Comparison of ENCODE assay signal across 7 mouse cellular contexts in genomic region chr2:148045937-148046798, GRCm38 (mm10). TPM values are rescaled to one million over a fixed set of nuclear protein-coding genes. Genes with fewer than 3 reads are reported as not detected.
DNase-seq lines count a peak whose midpoint lies in the region.

No protein-coding gene starts in this region.

- peak overlapping the region; percentile 40 for H3K4me3 ChIP-seq in forebrain, embryonic 10.5 days
- peak overlapping the region; percentile 55 for H3K4me3 ChIP-seq in midbrain, embryonic 10.5 days

- WGBS in forebrain, embryonic 10.5 days, result under 1% methylated on average over 61 of the region's 65 CpGs
- under 1% methylated on average over 64 of the region's 65 CpGs for WGBS in midbrain, embryonic 10.5 days

- H3K27me3 ChIP-seq in forebrain, embryonic 10.5 days (ENCODE audit: poor library complexity, severe bottlenecking), result peaks cover 100% of the 10 kb centered on the region
- H3K27me3 ChIP-seq in midbrain, embryonic 10.5 days (ENCODE audit: low read depth, poor library complexity, severe bottlenecking), result peaks cover 100% of the 10 kb centered on the region

- H3K36me3 ChIP-seq in forebrain, embryonic 10.5 days (replicated peaks), result no peaks in the 10 kb centered on the region
- peaks cover 10% of the 10 kb centered on the region for H3K36me3 ChIP-seq in midbrain, embryonic 10.5 days

- no peaks in the 10 kb centered on the region for H3K9me3 ChIP-seq in forebrain, embryonic 10.5 days
- no peaks in the 10 kb centered on the region for H3K9me3 ChIP-seq in midbrain, embryonic 10.5 days (replicated peaks)

- H3K27ac ChIP-seq in forebrain, embryonic 10.5 days, result no peak overlapping the region
- peak overlapping the region; percentile 91 for H3K27ac ChIP-seq in midbrain, embryonic 10.5 days (replicated peaks)

- DNase-seq in R1 (ENCODE audit: low read depth, low spot score) (peak; percentile 59), MN1 (ENCODE audit: low spot score) (no peak)
- no peak for DNase-seq in forebrain, embryonic 10.5 days (ENCODE audit: extremely low spot score, low spot score)
- DNase-seq in kidney, postnatal 10 days, result peak; percentile 45
- peak; percentile 71 for DNase-seq in midbrain, embryonic 10.5 days (ENCODE audit: low spot score)
- DNase-seq in right cerebral cortex, postnatal 36 days (ENCODE audit: low spot score in 2 of 2), result no peak
- no peak for DNase-seq in right cerebral cortex, postnatal 25 days

- H3K4me1 ChIP-seq in forebrain, embryonic 10.5 days, result peaks cover 38% of the 10 kb centered on the region
- peaks cover 52% of the 10 kb centered on the region for H3K4me1 ChIP-seq in midbrain, embryonic 10.5 days

RNA-seq across cellular contexts. Expression of gene Foxa2, which starts 0.6 kb away (rescaled TPM):
- polyA plus RNA-seq in forebrain, embryonic 10.5 days (2016; fragmentation: Nextera tagmentation; extraction: Ambion mirVana), result 0.17 and 0.67 TPM in 2 replicates
- polyA plus RNA-seq in midbrain, embryonic 10.5 days (2016; fragmentation: Nextera tagmentation; extraction: Ambion mirVana), result 10.4 and 12.1 TPM in 2 replicates

Comparison
In these comparisons a context has a peak if more than half of its experiments do, and no peak if none do; other contexts are left out.
1. DNase-seq: peak in R1 (single experiment), kidney, postnatal 10 days (single experiment) and midbrain, embryonic 10.5 days (single experiment); none in forebrain, embryonic 10.5 days (single experiment), right cerebral cortex, postnatal 36 days (0 of 2), right cerebral cortex, postnatal 25 days (single experiment) and MN1 (single experiment).